Mouse (Mus musculus) erythroblast, embryonic 14.5 days (primary cell): Measurements from ENCODE around the gene Nbr1.

ENCODE experiments used
- GATA1 ChIP-seq: IDR thresholded peaks from 2 replicates; pipeline ENCODE4 v1.6.1; 2012; ENCODE audit warnings: low read length, inconsistent platforms, mixed read lengths
- TAL1 ChIP-seq: IDR thresholded peaks from 3 replicates; pipeline ENCODE4 v1.6.1; 2012; ENCODE audit warnings: low read length, inconsistent platforms, mixed read lengths

GRCm38 (mm10) chr11:101552476-101553300, 739 bp downstream of the Nbr1 start:
- no peak for TF ChIP-seq GATA1
- TF ChIP-seq TAL1, result no peak
